Mouse (Mus musculus) heart, adult 9 months (tissue): ENCODE results near the gene Phlpp2.

ENCODE experiments used
- DNase-seq, 2 experiments: peaks; one replicate each; pipeline ENCODE4 v3.0.0; 2022; ENCODE audit warnings: low spot score in 2 of 2

Gene Phlpp2

DNA sequence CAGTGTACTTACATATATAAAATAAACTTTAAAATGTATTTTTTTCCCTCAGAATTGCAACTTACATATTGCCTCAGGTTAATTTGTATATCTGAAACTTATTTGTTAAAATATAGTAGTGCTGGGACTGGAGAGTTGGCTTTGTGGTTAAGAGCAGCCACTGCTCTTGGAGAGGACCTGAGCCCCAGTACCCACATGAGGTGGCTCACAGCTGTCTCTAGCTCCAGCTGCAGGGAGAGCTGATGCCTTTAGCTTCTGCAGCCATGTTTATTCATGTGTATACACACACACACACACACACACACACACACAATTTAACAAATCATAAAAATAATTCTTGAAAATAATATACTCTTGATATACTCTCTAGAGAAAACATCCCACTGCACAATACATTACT lies 34.0 kb downstream of the Phlpp2 start:
- DNase-seq: no peak

DNA sequence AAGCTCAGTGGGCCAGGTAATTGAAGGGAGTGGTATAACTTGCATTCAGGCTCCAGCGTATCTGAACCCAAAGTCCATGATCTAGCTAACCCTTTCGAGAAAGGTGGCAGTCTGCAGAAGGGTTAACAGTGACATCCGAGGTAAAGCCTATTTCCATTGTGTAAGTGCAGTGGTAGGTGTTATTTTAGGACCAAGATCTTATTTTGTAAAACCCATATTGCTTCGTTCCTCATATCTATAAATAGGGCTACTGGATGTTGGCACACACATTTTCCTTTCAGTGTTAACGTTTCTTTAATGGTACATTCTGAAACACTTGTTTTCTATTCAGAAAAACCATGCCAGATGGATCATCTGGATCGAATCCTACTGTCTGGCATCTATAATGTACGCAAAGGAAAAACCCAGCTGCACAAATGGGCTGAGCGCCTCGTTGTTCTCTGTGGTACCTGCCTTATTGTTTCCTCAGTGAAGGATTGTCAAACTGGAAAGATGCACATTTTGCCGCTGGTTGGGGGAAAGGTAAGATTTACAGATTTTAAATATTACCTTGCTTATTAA lies 35.6 kb downstream of the Phlpp2 start:
- DNase-seq: no peak

DNA sequence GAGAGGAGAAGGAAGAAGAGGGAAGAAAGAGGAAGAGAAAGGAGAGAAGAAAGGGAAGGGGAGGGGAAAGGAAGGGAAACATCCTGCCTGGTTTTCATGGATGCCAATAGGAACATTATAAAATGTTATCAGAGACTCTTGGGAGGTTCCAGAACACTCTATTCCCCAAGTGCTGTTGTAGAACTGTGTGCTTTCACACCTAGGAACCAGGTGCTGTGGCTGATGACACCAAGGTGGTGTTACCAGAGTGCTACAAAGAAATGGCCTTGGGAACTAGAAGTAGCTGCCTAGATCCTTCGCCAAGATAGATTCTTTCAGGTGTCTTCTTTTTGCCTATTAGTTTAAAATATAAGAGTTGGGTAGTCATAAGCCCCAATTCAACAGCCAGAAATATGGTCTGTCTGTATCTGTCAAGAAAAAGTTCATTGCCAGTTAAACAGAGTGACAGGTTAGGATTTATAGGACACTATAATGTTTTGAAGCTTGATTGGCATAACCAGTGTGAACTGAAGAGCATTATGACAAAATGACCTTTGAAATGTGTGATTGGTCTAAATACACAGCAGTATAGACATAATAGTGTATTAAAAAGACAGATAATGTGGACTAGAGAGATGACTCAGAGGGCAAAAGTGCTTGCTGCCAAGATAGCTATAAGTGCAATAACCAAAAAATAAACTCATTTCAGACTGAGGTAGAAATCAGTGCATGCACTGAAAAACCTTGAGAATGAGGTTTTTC lies 36.8 kb downstream of the Phlpp2 start:
- DNase-seq: no peak

DNA sequence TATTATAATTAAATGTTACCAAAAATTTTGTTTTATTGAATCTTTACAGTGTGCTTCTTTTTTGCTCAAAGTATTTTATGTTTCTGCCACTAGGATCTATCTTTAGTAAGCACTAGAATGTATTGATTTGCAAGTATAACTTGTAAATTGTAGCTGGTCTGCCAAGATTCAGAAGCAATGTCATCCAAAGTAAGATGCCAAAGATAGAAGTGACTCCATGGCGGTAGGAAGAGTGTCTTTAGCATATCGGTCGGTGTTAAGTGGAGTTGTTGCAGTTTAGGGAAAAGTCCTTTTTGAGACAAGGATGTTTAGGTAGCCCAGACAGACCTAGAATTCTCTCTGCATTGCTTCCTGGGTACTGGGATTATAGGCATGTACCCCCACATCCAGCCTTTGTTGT lies 38.6 kb downstream of the Phlpp2 start:
- no peak for DNase-seq

DNA sequence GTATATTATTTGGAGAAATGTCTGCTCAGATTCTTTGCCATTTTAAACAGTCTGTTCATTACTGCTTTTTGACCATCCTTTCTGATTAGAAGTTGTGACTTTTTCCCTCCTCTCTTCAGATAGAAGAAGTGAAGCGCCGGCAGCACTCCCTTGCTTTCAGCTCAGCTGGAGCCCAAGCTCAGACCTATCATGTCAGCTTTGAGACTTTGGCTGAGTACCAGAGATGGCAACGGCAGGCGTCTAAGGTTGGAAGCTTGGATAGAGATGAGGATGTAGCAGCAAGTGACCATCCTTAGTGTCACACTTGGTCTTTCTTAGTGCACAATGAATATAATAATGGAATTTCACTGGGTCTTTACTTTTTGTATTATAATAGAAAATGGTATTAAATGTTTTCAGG lies 39.0 kb downstream of the Phlpp2 start:
- no peak for DNase-seq

DNA sequence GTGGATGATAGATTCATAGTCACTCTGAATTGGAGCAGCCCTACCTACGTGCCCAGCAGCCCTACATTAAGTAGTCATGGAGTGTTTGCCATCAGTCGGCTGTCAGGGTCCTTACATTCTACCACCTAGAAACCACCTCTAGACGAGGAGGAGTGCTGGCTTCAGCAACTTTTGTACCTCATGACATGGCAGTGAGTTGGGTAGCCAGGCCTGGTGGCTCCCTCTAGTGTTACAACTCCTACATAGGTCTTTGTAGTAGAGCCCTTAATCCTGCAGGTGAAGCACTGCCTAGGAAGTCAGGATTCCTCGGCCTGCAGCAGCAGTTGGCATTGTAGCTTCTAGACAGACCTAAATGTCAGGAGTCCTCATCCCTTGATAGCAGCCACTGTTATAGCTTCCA lies 48.9 kb downstream of the Phlpp2 start:
- peak; percentile 11 to 36 for DNase-seq

DNA sequence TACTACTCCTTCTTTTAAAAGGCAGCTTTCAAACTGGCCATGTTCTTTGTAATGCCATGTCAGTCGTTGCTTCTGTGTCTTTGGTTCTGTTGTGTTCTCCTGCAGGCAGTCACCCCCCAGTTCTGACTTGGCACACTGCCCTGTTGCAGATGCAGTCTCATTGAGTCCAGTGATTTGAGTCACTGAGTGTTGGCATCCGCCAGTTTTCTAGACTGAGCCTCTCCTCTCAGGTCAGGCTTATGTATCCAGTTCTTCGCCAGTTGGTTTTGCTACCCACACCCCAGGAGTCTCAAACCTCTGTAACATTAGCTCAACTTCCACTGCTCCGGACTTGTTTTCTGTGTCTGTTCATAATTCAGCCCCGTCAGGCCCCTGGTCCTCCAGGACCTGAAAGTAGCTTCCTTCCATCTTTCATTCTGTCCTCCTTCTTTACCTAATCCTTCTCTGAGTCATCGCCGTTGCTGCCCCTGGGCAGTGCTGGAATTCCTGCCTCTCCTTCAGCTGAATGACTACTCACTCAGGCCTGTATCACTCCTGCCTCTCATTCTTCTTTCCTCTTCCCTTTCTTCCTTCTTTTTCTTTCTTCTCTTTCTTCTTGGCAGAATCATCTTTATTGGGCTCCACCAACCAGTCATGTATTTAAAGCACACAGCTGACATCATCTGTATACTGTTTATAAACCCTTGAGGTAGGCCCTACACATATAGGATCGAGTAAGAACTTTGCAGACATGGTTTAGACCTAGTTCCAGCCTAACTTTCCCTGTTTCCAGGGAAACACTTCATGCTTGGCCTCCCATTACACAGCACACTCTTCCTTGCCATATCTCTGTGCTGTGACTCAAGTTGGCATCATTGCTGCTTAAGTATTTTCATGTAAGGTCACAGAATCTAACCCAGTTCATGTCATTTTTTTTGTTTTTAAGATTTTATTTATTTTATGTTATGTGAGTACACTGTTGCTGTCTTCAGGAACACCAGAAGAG lies 52.4 kb downstream of the Phlpp2 start:
- DNase-seq: peak in 1 of 2 experiments; percentile 7

DNA sequence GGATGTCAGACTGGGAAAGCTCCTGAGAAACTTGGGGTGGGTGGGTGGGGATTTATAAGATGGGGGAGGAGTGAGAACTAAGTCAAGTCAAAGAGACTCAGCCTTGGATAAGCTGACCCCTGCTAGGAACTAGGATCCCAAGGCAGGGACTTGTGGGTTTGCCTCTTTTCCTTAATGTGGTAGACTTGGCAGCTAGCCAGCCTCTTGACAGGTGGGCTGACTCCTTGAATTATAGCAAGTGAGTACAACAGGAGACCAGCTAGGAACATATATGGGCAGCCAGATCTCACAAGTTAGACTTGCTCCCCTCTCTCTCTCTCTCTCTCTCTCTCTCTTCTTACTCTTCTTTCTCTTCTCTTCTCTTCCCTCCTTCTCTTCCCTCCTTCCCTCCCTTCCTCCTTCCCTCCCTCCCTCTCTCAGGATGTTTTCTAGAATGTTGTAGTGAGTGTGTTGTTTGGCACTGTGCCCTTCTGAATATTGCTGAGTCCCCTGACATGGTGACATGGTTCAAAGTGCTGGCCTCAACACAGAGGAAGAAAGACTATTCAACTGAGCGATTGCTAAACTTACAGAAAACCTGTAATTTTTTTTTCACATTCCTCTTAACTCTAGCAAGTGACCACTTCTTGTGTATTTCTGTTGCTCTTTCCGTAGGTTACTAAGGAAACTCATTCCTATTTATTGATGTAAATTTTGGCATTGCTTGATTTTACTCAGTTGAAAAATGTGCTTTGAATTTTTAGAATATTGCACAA lies 73.4 kb downstream of the Phlpp2 start:
- no peak for DNase-seq

DNA sequence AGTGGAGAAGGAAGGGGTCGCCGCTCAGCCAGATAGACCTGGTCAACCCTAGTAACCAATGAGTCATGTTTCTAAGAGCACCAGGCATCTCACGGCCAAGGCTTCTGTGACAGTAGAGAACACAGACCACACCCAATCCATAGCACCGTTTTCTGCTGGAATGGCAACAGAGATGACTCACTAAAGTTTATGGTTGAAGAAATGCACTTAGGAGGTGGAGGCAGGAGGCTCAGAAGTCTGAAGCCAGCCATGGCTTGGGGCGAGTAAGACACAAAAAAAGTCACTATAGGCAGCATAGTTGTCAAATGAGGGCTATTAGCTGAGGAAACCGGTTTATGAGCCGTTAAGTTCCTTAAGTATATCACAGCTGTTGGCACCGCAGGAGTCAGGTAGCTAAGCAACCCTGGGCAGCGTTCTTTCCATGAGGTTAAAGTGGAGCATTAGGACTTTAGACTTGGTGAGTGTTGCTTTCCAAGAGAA lies 76.9 kb downstream of the Phlpp2 start:
- no peak for DNase-seq

DNA sequence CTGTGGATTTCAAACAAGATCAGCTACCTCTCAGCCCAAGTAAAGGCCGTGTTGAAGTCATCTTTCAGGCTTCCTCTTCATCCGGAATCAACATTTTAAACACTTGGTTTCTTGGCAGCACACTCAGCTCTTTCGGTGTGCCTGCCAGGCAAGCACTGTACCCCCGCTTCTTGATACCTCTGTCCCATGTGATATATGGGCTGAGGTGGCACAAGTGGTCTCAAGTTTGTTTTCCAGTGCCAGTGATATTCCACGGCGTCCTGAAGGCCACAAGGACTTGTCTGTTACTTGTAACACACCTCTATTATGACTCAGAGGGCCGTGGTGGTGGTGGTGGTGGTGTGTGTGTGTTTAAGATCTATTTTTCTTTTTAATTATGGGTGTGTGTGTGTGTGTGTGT lies 77.4 kb downstream of the Phlpp2 start:
- DNase-seq: no peak

DNA sequence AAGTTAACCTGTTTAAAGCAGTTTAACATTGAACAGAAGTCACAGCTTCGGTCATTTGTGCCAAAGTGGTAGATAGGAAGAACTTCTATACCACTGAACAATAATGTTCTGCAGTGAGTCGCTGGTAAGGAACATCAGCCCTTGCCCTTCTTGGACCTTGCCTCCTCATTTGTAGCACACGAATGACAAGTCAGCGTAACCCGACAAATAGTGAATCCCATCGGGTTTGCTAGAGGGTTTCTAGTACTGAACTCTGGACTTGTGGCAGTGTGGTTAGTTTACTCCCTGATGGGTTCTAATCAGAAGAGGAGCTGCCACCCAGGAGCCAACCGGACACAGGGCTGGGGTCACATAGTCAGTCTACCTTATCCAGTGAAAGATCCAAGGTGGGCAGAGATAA lies 77.9 kb downstream of the Phlpp2 start:
- no peak for DNase-seq

DNA sequence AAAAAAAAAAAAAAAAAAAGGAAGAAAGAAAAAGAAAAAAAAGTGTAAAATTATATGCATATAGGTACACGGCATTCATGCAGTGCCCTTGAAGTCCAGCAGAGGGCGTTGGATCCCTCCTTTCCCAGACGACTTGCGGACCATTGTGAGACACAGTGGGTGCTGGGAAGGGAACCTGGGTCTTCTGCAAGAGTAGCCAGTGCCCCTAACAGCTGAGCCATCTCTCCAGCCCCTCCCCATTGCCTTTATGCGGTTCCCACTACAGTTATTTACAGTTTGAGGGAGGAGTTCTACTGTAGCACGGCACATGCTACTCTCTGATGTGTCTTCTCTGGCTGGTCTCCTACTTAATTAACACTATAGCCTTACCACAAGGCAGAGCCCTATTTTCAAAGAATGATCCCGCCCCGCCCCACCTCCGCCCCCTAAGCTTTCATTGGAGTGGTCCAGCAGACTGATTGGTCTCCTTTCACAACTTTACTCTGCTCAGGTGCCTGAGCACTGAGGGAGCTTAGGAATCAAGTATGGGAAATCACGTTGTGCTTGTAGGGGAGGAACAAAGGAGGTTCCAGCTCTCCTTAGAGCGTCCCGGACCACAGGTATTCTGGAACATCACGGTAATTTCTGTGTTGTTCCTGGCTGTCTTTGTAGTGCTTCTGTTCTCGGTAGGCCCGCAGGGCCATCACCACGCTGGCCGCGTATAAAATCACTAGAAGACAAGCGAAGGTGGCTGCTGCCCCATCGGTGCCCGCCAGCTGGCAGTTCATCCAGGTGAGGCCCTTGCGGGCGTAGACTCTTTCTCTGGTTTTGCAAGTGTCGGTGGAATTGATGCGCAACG lies 79.3 kb downstream of the Phlpp2 start:
- DNase-seq: no peak

DNA sequence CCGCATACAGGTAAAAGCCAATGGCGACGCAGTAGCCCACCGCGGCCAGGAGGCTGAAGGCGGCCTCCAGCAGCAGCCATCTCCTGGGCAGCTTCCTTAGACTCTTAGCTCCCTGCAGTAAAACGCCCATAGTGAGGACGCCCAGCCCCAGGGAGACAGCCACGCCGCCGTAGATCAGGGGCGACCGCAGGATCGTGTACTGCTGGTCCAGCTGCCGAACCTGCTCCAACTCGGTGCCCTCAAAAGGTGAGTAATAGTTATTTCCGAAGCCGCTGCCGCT lies 79.9 kb downstream of the Phlpp2 start:
- DNase-seq: no peak

DNA sequence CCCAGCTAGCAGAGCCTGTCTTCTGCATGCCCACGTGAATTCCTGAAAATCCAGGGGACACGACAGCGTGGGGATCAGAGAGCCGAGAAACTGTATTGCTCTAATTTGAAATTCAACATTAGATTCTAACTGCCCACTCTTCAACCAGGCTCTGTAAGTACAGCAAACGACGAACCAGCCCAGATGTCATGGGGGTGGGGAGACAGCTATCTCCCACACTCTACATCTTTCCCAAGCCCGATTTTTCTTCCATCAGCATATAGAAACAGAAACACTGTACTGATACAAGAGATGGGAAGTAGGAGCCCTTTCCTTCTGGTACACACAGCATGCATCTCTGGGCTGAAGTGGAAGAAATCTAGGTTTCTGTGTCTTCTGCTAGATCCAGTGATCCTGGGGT lies 83.8 kb downstream of the Phlpp2 start:
- DNase-seq: no peak

DNA sequence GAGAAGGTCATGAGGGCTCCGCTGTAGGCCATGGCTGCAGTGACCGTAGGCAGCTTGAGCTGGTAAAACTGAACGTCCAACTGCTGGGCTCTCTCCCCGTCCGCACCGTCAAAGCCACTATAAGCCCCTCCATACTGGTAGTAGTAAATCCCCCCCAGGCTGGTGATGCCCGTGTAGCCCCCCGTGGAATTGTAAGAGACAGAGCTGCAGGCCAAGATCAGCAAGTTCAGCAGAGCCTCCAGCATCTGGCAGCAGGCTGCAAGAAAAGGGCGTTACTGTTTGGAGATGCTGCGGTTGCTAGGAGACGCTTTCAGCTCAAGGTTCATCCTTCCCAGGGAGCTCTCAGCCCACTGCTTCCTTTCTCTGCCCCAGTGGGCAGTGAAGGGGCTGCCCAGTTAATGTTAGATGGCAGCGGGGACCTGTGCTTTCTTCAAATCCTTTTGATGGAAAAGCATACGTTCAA lies 86.2 kb downstream of the Phlpp2 start:
- no peak for DNase-seq

DNA sequence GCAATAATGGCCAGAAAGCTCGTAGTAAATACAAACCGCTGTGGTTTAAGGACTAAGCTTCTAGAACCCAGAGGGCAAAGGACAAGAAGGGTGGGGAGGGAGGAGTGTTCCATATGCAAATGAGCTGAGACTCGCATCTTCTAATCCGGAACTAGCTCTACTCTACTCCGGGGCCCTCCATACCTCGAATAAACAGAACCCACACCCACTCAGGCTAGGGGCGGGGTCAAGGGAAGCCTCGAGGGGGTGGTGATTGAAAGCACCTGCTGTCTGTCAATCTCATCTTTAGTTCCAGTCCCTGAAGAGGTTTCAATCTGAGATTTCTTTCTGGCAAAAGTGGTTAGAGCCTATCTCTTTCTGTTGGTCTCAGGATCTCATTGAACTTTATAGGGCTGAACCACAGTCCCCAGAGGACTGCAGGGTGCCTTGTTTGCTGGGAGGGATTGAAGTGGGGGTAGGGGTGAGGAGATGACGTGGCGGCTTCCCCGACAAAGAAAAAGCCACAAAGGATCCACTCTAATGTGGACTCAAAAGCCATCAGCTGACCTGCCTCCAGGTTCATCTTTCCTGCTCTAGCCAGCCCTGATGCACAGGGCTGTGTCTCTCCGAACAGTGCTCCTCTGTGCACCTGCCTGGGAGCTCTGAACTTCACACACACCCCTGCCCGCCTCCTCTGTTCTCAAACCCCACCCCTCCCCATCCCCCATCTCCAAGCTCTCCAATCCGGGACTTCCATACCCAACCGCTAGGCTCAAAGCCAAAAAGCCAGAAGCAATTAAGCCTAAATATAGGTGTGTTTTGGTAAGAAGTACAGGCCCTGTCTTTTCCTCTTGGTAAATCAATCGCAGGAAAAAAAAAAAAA lies 89.1 kb downstream of the Phlpp2 start:
- DNase-seq: no peak

DNA sequence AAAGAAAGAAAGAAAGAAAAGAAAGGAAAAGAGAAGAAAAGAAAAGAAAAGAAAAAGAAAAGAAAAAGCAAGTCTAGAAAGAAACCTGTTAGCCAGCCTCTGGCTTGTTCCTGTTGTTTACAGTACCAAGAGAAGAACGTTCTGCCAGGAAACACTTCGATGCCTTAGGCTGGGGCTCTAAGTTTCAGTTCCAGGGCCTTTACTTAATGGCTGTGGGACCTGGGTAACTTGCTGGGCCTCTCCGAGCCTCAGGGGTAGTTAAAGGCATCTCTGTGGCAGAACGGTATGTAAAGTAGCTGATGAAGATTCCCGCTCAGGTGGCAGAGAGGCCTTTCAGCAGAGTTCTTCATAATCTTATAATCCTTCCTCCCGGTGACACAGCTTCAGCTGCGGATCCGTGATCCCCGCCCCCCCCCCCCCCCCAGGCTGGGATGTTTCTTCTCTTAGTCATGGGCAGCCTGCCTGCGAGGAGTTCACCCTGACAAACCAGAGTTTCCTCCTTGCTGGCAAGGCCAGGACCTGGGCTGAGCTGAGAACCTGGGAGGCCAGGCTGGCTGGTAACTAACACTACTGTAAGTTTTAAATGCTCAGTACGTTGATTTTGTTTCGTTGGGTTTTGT lies 89.8 kb downstream of the Phlpp2 start:
- DNase-seq: no peak

DNA sequence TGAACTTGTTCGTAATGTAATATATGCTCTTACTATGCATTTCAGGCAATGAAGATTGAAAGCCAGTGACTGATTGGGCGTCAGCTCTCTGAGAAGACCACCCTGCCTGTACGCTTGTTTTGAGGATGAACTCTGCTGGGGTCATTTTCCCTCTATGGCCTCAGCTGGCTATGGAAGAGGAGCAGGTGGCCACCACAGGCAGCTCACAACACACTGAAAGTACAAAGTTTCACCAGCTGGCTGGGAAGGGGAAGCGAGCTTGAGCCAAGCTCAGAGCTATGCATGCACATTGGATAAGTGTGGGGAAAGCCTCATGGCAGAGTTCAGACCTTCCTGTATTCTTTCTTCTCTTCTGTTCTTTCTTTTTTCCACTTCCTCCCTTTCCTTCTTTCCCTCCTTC lies 90.8 kb downstream of the Phlpp2 start:
- no peak for DNase-seq

DNA sequence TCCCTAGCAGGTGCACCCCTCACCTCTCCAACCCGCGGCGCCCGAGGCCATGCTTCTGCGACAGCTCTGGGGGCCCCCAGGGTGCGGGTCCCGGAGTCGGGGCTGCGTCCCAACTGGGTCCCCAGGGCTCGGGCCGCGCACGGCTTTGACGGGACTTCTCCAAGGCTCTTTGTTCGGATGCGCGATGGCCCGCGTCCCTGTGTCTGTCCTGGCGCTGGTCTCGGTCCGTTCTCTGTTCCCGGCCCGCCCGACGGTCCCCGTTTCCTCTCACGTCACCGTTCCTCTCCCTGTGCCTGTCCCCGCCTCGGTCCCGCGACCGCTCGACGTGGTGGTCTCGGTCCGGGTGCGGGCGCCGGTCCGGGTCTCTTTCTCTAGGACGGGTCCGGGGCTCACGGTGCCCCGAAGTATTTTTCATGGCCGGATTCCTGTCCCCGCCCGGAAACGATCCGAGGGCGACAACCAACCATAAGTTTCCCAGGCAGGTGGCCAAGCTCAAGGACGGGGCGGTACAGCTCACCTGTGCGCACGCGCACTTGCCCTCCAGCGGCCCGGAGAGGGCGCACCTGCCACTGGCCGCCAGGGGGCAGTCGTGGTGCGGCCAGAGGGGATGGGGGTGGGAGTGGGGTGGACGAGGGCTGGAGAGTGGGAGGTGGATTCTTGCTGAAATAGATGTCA lies 93.5 kb downstream of the Phlpp2 start, which contains the start of gene Marveld3:
TSS of gene Marveld3 (minus strand) at position 511 of the 675 bp plus-strand sequence.
- DNase-seq: no peak
